Mouse (Mus musculus) bone marrow, adult 2 months (tissue): ENCODE results near the gene Rps27rt. TPM values are rescaled to one million over a fixed set of nuclear protein-coding genes. Genes with fewer than 3 reads are reported as not detected.
"Not testable (repeated sequence)": the region's sequence is repeated elsewhere in the genome, so short reads cannot be mapped to it uniquely, and the experiment has no call there.

Experiments used
- H3K27ac ChIP-seq: fragments of 200-500 bp; 2 replicates; pipeline ENCODE4 v1.5.1; 2012; ENCODE audit warnings: low read depth, mild to moderate bottlenecking, control low read depth, inconsistent platforms, low read length; ENCODE audit not compliant: control insufficient read depth, poor library complexity, insufficient read depth
- H3K4me1 ChIP-seq: fragments of 200-500 bp; 2 replicates; pipeline ENCODE4 v1.6.1; 2011; ENCODE audit warnings: low read length; ENCODE audit not compliant: control insufficient read depth, insufficient read depth
- H3K4me3 ChIP-seq: fragments of 200-500 bp; replicated peaks from 2 replicates; pipeline ENCODE3; 2011; ENCODE audit warnings: mild to moderate bottlenecking, low read depth, low read length, control low read depth; ENCODE audit not compliant: control insufficient read depth
- CTCF ChIP-seq: fragments of 200-500 bp; IDR thresholded peaks from 2 replicates; pipeline ENCODE4 v1.5.1; 2011; ENCODE audit warnings: low read length, control low read depth; ENCODE audit not compliant: control insufficient read depth, insufficient read depth
- POLR2A ChIP-seq: fragments of 200-500 bp; IDR thresholded peaks from 2 replicates; pipeline ENCODE4 v1.6.1; 2011; ENCODE audit warnings: low read depth, mild to moderate bottlenecking, control low read depth, low read length, borderline replicate concordance; ENCODE audit not compliant: control insufficient read depth
- WGBS: fragments of 180-500 bp; shearing (Covaris S2); methylation state at CpG from one replicate; pipeline ENCODE4 v1.1.7; 2018; 5-methylcytosine and 5-hydroxymethylcytosine counted together
- polyA plus RNA-seq: library from polyadenylated mRNA; stranded (reverse); fragments of >200 nt; gene quantifications from 2 replicates; pipeline ENCODE4 v1.2.4, GENCODE M21; 2011; ENCODE audit warnings: low replicate concordance; ENCODE audit not compliant: missing spikeins, insufficient read depth, insufficient read length

The Rps27rt gene
- 1,851 and 4,351 TPM in 2 replicates for polyA plus RNA-seq

GRCm38 (mm10) chr9:114982689-114983360 is at the start of gene Rps27rt:
TSS of gene Rps27rt (minus strand) at chr9:114982739.
- 85% methylated on average over 16 of the region's 16 CpGs for WGBS
- TF ChIP-seq POLR2A (no peak), CTCF (no peak)
- no peaks in the 10 kb centered on the region for H3K4me1 ChIP-seq

GRCm38 (mm10) chr9:115031046-115031445 is 48.5 kb upstream of the Rps27rt start:
- not testable (repeated sequence) for H3K4me3 ChIP-seq, H3K4me1 ChIP-seq, H3K27ac ChIP-seq
- WGBS = 88% methylated on average over 1 of the region's 1 CpGs

More at GRCm38 (mm10) chr9:114982689-114983360, at the start of gene Rps27rt:
- H3K27ac ChIP-seq = no peak within 1 kb of the TSS
- no peak within 1 kb of the TSS for H3K4me3 ChIP-seq

- TF ChIP-seq CTCF (no peak), POLR2A (no peak)
- WGBS = 68% methylated on average over 4 of the region's 4 CpGs
- Histone ChIP-seq H3K27ac (no peak overlapping the region), H3K4me3 (no peak overlapping the region), H3K4me1 (no peaks in the 10 kb centered on the region)
Observed at GRCm38 (mm10) chr9:115030581-115030980, 48.0 kb upstream of the Rps27rt start.

GRCm38 (mm10) chr9:115029307-115029706 is 46.8 kb upstream of the Rps27rt start:
- Histone ChIP-seq H3K4me1 (no peaks in the 10 kb centered on the region), H3K4me3 (no peak overlapping the region), H3K27ac (no peak overlapping the region)
- 71% methylated on average over 3 of the region's 3 CpGs for WGBS
- TF ChIP-seq POLR2A (no peak), CTCF (no peak)

GRCm38 (mm10) chr9:115023708-115024383 is 41.3 kb upstream of the Rps27rt start:
- H3K4me3 ChIP-seq = no peak overlapping the region
- no peak for TF ChIP-seq POLR2A
- no peak for TF ChIP-seq CTCF
- no peak overlapping the region for H3K27ac ChIP-seq
- H3K4me1 ChIP-seq = no peaks in the 10 kb centered on the region
- 80% methylated on average over 10 of the region's 10 CpGs for WGBS

- TF ChIP-seq POLR2A (no peak), CTCF (no peak)
- Histone ChIP-seq H3K27ac (no peak overlapping the region), H3K4me1 (no peaks in the 10 kb centered on the region), H3K4me3 (no peak overlapping the region)
- 78% methylated on average over 3 of the region's 3 CpGs for WGBS
Observed at GRCm38 (mm10) chr9:115023137-115023536, 40.6 kb upstream of the Rps27rt start.

- 81% methylated on average over 2 of the region's 2 CpGs for WGBS
- H3K27ac ChIP-seq = no peak overlapping the region
- H3K4me3 ChIP-seq = no peak overlapping the region
- no peak for TF ChIP-seq POLR2A
- TF ChIP-seq CTCF = no peak
- no peaks in the 10 kb centered on the region for H3K4me1 ChIP-seq
Observed at GRCm38 (mm10) chr9:115021419-115021818, 38.9 kb upstream of the Rps27rt start.

- 80% methylated on average over 7 of the region's 7 CpGs for WGBS
- Histone ChIP-seq H3K4me3 (no peak overlapping the region), H3K27ac (no peak overlapping the region), H3K4me1 (no peaks in the 10 kb centered on the region)
- TF ChIP-seq CTCF = no peak
- TF ChIP-seq POLR2A = no peak
Observed at GRCm38 (mm10) chr9:115020141-115020540, 37.6 kb upstream of the Rps27rt start.
